Mouse (Mus musculus) thymus, adult 18-20 months (tissue): ENCODE results near the gene Lemd1.

Experiments used
- DNase-seq, 2 experiments: peaks; one replicate each; pipeline ENCODE4 v3.0.0; 2022; ENCODE audit warnings: mixed read lengths in 2 of 2

Lemd1 gene

GRCm38 (mm10) chr1:132296051-132296450, 104.8 kb downstream of the Lemd1 start:
- DNase-seq: no peak

GRCm38 (mm10) chr1:132298425-132298800, 107.2 kb downstream of the Lemd1 start, which contains the start of gene Klhdc8a:
Gene Klhdc8a (plus strand): TSS chr1:132298626.
- DNase-seq: no peak

- no peak for DNase-seq
These were observed 107.7 kb downstream of the Lemd1 start for GRCm38 (mm10) chr1:132298801-132299464.

GRCm38 (mm10) chr1:132299744-132300143, 108.5 kb downstream of the Lemd1 start:
- no peak for DNase-seq

- no peak for DNase-seq
These were observed 110.0 kb downstream of the Lemd1 start for GRCm38 (mm10) chr1:132301242-132301641.

- no peak for DNase-seq
These were observed 111.2 kb downstream of the Lemd1 start for GRCm38 (mm10) chr1:132302341-132302866.

- DNase-seq: no peak
These were observed 113.5 kb downstream of the Lemd1 start for GRCm38 (mm10) chr1:132304618-132305214.

GRCm38 (mm10) chr1:132306160-132306559, 114.9 kb downstream of the Lemd1 start:
- DNase-seq: no peak

GRCm38 (mm10) chr1:132306808-132307207, 115.6 kb downstream of the Lemd1 start:
- no peak for DNase-seq

GRCm38 (mm10) chr1:132307962-132308361, 116.7 kb downstream of the Lemd1 start:
- DNase-seq: no peak

- DNase-seq: no peak
These were observed 117.4 kb downstream of the Lemd1 start for GRCm38 (mm10) chr1:132308674-132309073.
